Mouse (Mus musculus): ENCODE measurements around the gene 1110032A03Rik. TPM values are rescaled to one million over a fixed set of nuclear protein-coding genes. Genes with fewer than 3 reads are reported as not detected.

Gene 1110032A03Rik
- total and polyA plus RNA-seq, 3 experiments, result 1.2 to 59.2 (median 23.1) TPM

GRCm38 (mm10) chr9:50803055-50803671, 27.8 kb upstream of the 1110032A03Rik start:
- H3K36me3 ChIP-seq (replicated peaks), result peaks cover 96% of the 10 kb centered on the region
- no peaks in the 10 kb centered on the region for H3K9me3 ChIP-seq (replicated peaks)
- TF ChIP-seq POLR2AphosphoS5 (IDR thresholded peaks at IDR 0.05; ENCODE audit: insufficient replicate concordance, low read depth, low read length) (no peak), TAL1 (conservative IDR thresholded peaks at IDR 0.05; ENCODE audit: low read depth, low read length) (peak; percentile 22; the same call in 1 of the 2 replicates)
- H3K4me3 ChIP-seq (ENCODE audit: low read depth, low read length), result peak overlapping the region; percentile 7; the same call in 1 of the 2 replicates
- no peak for DNase-seq (ENCODE audit: low spot score)
- H3K4me1 ChIP-seq (ENCODE audit: insufficient read depth, low read depth, low read length), result peaks cover 26% of the 10 kb centered on the region
- no peaks in the 10 kb centered on the region for H3K27me3 ChIP-seq (ENCODE audit: insufficient read depth, low read length)
- peak; percentile 28; the same call in 1 of the 2 replicates for ATAC-seq (ENCODE audit: extremely low read depth, insufficient number of reproducible peaks, low FRiP score, poor library complexity, severe bottlenecking)

- Histone ChIP-seq H3K4me3 (ENCODE audit: low read depth, low read length) (no peak overlapping the region), H3K27me3 (ENCODE audit: insufficient read depth, low read length) (no peaks in the 10 kb centered on the region), H3K36me3 (replicated peaks) (peaks cover 93% of the 10 kb centered on the region), H3K9me3 (replicated peaks) (no peaks in the 10 kb centered on the region), H3K4me1 (ENCODE audit: insufficient read depth, low read depth, low read length) (peaks cover 12% of the 10 kb centered on the region)
- peak; percentile 22 for DNase-seq (ENCODE audit: low spot score)
- TF ChIP-seq GATA2 (IDR thresholded peaks at IDR 0.05; ENCODE audit: borderline replicate concordance, low read depth, low read length), result no peak
- TF ChIP-seq GATA1 (IDR thresholded peaks at IDR 0.05; ENCODE audit: borderline replicate concordance, low read length), result no peak
- TF ChIP-seq TAL1 (conservative IDR thresholded peaks at IDR 0.05; ENCODE audit: low read depth, low read length), result no peak
- TF ChIP-seq CTCF (IDR thresholded peaks at IDR 0.05; ENCODE audit: low read depth, low read length), result peak; percentile 43
- no peak; the same call in 1 of the 2 replicates for ATAC-seq (ENCODE audit: extremely low read depth, insufficient number of reproducible peaks, low FRiP score, poor library complexity, severe bottlenecking)
Measured at GRCm38 (mm10) chr9:50800985-50801384, 25.7 kb upstream of the 1110032A03Rik start.

- TF ChIP-seq GATA2 (IDR thresholded peaks at IDR 0.05; ENCODE audit: borderline replicate concordance, low read depth, low read length), result no peak
- TF ChIP-seq POLR2AphosphoS5 (IDR thresholded peaks at IDR 0.05; ENCODE audit: insufficient replicate concordance, low read depth, low read length), result no peak
- TF ChIP-seq CTCF (IDR thresholded peaks at IDR 0.05; ENCODE audit: low read depth, low read length), result no peak
- no peak for TF ChIP-seq GATA1 (IDR thresholded peaks at IDR 0.05; ENCODE audit: borderline replicate concordance, low read length)
- TF ChIP-seq TAL1 (conservative IDR thresholded peaks at IDR 0.05; ENCODE audit: low read depth, low read length), result no peak
- H3K27me3 ChIP-seq (ENCODE audit: insufficient read depth, low read length), result no peaks in the 10 kb centered on the region
- peaks cover 7% of the 10 kb centered on the region for H3K4me1 ChIP-seq (ENCODE audit: insufficient read depth, low read depth, low read length)
- DNase-seq (ENCODE audit: low spot score), result no peak
- ATAC-seq (ENCODE audit: extremely low read depth, insufficient number of reproducible peaks, low FRiP score, poor library complexity, severe bottlenecking), result no peak
- peaks cover 90% of the 10 kb centered on the region for H3K36me3 ChIP-seq (replicated peaks)
- H3K4me3 ChIP-seq (ENCODE audit: low read depth, low read length), result no peak overlapping the region
- H3K9me3 ChIP-seq (replicated peaks), result no peaks in the 10 kb centered on the region
Measured at GRCm38 (mm10) chr9:50798368-50798767, 23.0 kb upstream of the 1110032A03Rik start.

- peaks cover under 1% of the 10 kb centered on the region; the same call in 1 of the 2 replicates for H3K4me1 ChIP-seq (ENCODE audit: insufficient read depth, low read depth, low read length)
- H3K36me3 ChIP-seq (replicated peaks), result peaks cover 87% of the 10 kb centered on the region
- TF ChIP-seq GATA2 (IDR thresholded peaks at IDR 0.05; ENCODE audit: borderline replicate concordance, low read depth, low read length) (no peak), TAL1 (conservative IDR thresholded peaks at IDR 0.05; ENCODE audit: low read depth, low read length) (no peak), CTCF (IDR thresholded peaks at IDR 0.05; ENCODE audit: low read depth, low read length) (no peak), POLR2AphosphoS5 (IDR thresholded peaks at IDR 0.05; ENCODE audit: insufficient replicate concordance, low read depth, low read length) (no peak), GATA1 (IDR thresholded peaks at IDR 0.05; ENCODE audit: borderline replicate concordance, low read length) (no peak)
- H3K9me3 ChIP-seq (replicated peaks), result no peaks in the 10 kb centered on the region
- no peaks in the 10 kb centered on the region for H3K27me3 ChIP-seq (ENCODE audit: insufficient read depth, low read length)
- no peak overlapping the region for H3K4me3 ChIP-seq (ENCODE audit: low read depth, low read length)
- ATAC-seq (ENCODE audit: extremely low read depth, insufficient number of reproducible peaks, low FRiP score, poor library complexity, severe bottlenecking), result no peak
- no peak for DNase-seq (ENCODE audit: low spot score)
Measured at GRCm38 (mm10) chr9:50797641-50798040, 22.3 kb upstream of the 1110032A03Rik start.

GRCm38 (mm10) chr9:50796776-50797175, 21.5 kb upstream of the 1110032A03Rik start:
- H3K4me1 ChIP-seq (ENCODE audit: insufficient read depth, low read depth, low read length), result no peaks in the 10 kb centered on the region
- no peak for DNase-seq (ENCODE audit: low spot score)
- TF ChIP-seq TAL1 (conservative IDR thresholded peaks at IDR 0.05; ENCODE audit: low read depth, low read length) (no peak), GATA1 (IDR thresholded peaks at IDR 0.05; ENCODE audit: borderline replicate concordance, low read length) (no peak), POLR2AphosphoS5 (IDR thresholded peaks at IDR 0.05; ENCODE audit: insufficient replicate concordance, low read depth, low read length) (no peak), GATA2 (IDR thresholded peaks at IDR 0.05; ENCODE audit: borderline replicate concordance, low read depth, low read length) (no peak), CTCF (IDR thresholded peaks at IDR 0.05; ENCODE audit: low read depth, low read length) (no peak)
- H3K9me3 ChIP-seq (replicated peaks), result no peaks in the 10 kb centered on the region
- no peak overlapping the region for H3K4me3 ChIP-seq (ENCODE audit: low read depth, low read length)
- H3K36me3 ChIP-seq (replicated peaks), result peaks cover 87% of the 10 kb centered on the region
- ATAC-seq (ENCODE audit: extremely low read depth, insufficient number of reproducible peaks, low FRiP score, poor library complexity, severe bottlenecking), result no peak
- H3K27me3 ChIP-seq (ENCODE audit: insufficient read depth, low read length), result no peaks in the 10 kb centered on the region

- TF ChIP-seq GATA1 (IDR thresholded peaks at IDR 0.05; ENCODE audit: borderline replicate concordance, low read length) (no peak), TAL1 (conservative IDR thresholded peaks at IDR 0.05; ENCODE audit: low read depth, low read length) (no peak), POLR2AphosphoS5 (IDR thresholded peaks at IDR 0.05; ENCODE audit: insufficient replicate concordance, low read depth, low read length) (no peak), CTCF (IDR thresholded peaks at IDR 0.05; ENCODE audit: low read depth, low read length) (no peak), GATA2 (IDR thresholded peaks at IDR 0.05; ENCODE audit: borderline replicate concordance, low read depth, low read length) (no peak)
- DNase-seq (ENCODE audit: low spot score), result no peak
- H3K9me3 ChIP-seq (replicated peaks), result no peaks in the 10 kb centered on the region
- peaks cover 85% of the 10 kb centered on the region for H3K36me3 ChIP-seq (replicated peaks)
- no peaks in the 10 kb centered on the region for H3K4me1 ChIP-seq (ENCODE audit: insufficient read depth, low read depth, low read length)
- ATAC-seq (ENCODE audit: extremely low read depth, insufficient number of reproducible peaks, low FRiP score, poor library complexity, severe bottlenecking), result no peak
- no peaks in the 10 kb centered on the region for H3K27me3 ChIP-seq (ENCODE audit: insufficient read depth, low read length)
- no peak overlapping the region for H3K4me3 ChIP-seq (ENCODE audit: low read depth, low read length)
Measured at GRCm38 (mm10) chr9:50795266-50795665, 19.9 kb upstream of the 1110032A03Rik start.
